Mouse (Mus musculus) kidney, postnatal 25 days (tissue): ENCODE data around the gene Rbm8a.
A peak's percentile ranks its signal among the peaks of the same experiment; 100 is the strongest.
"Not testable (repeated sequence)": the region's sequence is repeated elsewhere in the genome, so short reads cannot be mapped to it uniquely, and the experiment has no call there.

ENCODE experiments used
- DNase-seq, 2 experiments: peaks; one replicate each; pipeline ENCODE4 v3.0.0; 2021; ENCODE audit warnings: mixed read lengths in 2 of 2

The Rbm8a gene

GRCm38 (mm10) chr3:96606007-96606406, 23.7 kb upstream of the Rbm8a start:
- not testable (repeated sequence) for DNase-seq

DNA sequence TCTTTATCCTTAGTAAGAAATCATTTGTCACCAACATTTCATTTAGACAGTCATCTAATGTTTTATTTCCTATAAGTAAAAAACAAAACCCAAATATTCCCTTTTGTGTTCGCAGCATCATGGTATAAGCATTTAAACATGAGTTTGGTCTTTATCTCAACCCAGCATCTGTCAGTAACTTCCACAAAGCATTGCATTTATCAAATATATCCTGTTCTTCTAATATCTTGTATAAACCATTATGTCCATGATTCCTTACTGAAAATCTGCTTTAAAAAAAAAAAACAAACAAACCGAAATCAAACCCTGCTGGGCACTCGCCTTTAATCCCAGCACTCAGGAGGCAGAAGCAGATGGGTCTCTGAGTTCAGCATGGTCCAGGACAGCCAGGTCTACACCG, 23.1 kb upstream of the Rbm8a start:
- DNase-seq: no peak

GRCm38 (mm10) chr3:96617941-96618340, 11.8 kb upstream of the Rbm8a start:
- DNase-seq: no peak

DNA sequence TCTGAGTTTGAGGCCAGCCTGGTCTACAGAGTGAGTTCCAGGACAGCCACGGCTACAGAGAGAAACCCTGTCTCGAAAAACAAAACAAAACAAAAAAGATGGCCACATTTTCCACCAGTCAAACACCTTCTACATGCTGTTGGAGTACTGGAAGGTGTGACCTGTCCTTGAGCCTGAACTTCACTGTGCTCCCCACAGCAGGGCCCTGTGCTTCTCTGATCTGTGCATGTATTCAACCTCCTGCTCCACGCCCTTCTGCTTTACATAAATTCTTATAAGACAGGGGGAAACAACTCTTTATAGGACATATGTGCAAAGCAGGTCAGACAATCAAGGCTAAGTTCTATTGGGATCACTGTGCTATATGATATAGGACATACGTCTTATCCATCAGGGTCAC, 6.5 kb upstream of the Rbm8a start:
- no peak for DNase-seq

DNA sequence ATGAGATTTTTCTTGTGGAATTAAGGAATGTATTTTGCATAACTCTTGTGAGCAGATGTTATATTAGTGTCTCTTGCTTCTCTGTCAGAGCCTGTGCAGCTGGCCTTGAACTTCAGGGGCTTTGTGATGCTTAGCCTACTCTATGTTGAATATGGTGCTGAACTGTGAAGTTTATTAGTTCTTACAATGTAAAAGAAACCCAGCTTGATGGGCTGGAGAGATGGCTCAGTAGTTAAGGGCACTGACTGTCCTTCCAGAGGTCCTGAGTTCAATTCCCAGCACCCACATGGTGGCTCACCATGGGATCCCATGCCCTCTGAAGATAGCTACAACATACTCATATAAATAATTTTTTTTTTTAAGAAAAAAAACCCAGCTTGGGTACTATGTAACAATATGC, 2.3 kb downstream of the Rbm8a start:
- no peak for DNase-seq

DNA sequence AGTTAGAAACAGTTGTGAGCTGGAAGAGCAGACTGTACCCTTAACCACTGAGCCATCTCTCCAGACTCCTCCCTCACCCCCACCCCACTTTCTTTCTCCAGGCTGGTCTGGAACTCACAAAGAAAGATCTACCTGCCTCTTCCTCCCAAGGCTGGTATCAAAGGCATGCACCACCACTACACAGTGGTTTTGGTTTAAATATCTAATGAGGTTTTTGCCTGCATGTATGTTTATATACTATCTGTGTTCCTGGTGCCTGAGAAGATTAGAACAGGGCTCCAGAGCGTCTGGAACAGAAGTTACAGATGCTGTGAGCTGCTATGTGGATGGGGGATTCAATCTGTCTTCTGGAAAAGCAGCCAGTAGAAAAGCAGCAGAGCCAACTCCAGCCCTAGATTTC, 4.3 kb downstream of the Rbm8a start:
- DNase-seq: no peak

DNA sequence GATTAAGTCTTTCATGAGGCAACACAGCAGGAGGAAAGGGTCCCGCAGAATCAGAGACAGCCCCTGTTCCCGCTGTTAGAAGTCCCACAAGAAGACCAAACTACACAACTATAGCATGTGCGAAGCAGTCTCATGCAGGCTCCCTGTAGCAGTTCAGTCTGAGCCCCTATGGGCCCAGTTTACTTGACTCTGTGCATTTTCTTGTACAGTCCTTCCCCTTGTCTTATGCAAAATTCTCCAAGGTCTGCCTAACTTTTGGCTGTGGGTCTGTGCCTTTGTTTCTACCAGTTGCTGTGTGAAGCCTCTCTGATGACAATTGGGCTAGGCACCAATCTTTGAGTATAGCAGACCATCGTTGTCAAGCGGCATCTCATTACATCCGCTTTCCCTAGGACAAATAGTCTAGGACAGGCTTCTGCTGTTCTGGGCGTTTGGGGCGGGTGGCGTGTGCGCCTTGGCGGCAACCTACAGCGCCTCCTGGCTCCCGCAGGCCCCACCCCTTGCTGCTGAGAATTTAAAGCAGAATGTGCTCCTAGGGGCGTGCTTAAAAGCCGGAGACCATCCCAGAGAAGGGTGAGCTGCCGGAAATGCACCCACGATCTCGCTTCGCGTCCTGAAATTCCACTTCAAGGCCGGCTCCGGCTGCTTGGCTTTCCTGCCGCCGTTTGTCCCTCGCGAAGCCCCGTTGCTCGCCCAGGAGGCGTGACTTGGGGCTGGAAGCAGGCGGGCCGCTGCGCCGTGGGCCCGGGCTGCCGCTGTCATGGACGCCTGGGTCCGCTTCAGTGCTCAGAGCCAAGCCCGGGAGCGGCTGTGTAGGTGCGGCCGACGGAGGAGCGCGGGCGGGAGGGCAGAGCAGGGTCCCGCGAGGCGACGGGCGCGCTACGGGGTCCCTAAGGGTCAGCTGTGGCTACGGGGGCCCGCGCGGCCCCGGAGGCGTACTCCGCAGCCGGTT, 5.5 kb downstream of the Rbm8a start, which contains the start of the genes Pex11b and Gm42957:
TSS of gene Pex11b (plus strand) at position 449 of the 952 bp plus-strand sequence.
TSS of gene Gm42957 (plus strand) at position 547 of the 952 bp plus-strand sequence.
- DNase-seq: peak; percentile 91 to 95

- DNase-seq: no peak
Observed at GRCm38 (mm10) chr3:96635906-96636305, 6.2 kb downstream of the Rbm8a start.

DNA sequence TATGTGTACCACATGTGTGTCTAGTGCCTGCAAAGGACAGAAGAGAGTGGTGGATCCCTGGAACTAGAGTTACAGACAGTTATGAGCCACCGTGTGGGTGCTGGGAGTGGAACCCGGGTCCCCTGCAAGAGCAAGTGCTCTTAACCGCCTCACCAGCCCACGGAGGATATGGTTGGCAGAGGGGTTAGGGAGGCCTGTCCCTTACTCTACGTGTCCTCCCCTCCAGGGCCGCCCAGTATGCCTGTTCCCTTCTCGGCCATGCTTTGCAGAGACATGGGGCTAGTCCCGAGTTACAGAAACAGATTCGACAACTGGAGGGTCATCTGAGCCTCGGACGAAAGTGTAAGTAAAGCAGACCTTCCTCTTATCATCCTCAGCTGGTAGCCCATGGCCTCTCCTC, 6.7 kb downstream of the Rbm8a start:
- no peak for DNase-seq

DNA sequence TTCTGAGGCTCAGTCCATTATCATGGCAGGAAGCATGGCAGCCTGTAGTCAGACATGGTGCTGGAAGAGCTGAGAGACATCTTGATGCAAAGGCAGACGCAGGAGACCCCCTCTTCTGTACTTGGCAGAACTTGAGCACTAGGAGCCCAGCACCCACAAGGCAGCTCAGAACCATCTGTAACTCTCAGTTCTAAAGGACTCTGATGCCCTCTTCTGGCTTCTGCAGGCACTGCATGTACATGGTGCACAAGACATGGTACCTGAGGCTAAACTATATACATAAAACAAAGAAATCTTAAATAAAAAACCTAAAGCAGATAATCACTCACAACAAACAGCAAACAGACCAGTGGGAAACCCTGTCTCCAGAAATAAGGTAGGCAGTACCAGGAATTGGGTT, 9.5 kb downstream of the Rbm8a start:
- peak; percentile 63 to 84 for DNase-seq

GRCm38 (mm10) chr3:96645018-96645649, 15.4 kb downstream of the Rbm8a start, which contains the start of gene Itga10:
Gene Itga10 (plus strand): TSS chr3:96645584.
- peak in 1 of 2 experiments; percentile 68 for DNase-seq

- DNase-seq: no peak
Observed at GRCm38 (mm10) chr3:96647365-96647764, 17.6 kb downstream of the Rbm8a start.

DNA sequence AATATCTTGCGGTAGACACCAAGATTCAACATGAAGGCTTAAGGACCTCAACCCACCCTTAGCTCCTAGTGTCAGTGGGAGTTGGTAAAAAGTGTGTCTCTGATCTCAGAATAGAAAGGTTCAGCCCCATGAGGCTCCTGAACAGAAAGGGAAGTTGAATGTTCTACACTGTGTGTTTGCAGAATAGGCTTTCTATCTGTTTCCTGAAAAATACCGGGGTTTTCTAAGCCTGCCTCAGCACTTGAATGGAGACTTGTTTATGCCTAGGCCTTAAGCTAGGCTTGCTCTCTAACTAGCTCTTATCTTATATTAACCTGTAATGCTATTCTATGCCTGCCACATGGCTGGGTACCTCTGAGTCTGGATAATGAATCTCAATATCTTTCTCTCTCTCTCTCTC, 31.2 kb downstream of the Rbm8a start:
- DNase-seq: no peak

GRCm38 (mm10) chr3:96662731-96663316, 33.1 kb downstream of the Rbm8a start:
- DNase-seq: no peak

DNA sequence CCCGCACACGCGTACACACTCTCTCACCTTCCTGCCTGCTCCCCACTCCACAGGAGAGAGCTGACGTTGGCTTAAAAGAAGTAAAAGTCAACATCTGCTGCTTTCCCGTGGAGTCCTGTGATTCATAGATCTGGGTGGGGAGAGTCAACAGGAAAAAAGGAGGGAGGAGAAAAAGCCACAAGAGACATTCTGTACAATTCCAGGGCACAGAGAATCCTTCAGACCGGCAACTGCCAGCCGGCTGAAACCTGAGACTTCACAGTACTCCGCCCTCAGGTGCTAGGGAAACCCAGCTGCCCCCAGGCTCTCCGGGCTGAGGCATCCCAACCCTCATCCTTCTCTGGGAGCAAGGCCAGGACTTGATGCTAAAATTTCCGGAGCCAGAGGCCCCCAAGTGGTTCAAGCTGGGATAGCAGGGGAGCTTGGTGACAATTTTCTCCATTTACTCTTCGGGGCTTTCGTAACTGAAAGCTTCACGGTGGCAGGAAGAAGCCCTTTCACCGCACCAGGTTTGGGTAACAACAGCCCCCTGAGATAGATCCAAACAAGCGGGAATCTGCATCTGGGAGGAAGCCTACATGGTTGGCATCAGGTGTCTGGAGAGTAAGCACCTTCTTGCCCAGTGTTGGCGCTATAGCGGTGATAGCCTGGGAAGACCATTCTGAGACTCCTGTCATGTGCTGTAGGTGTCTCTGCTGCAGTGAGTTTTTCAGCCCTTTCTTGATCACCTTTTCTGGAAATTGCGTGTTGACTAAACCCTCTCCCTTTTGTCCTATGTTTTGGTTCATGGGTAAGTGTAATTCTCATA, 33.9 kb downstream of the Rbm8a start:
- DNase-seq: peak; percentile 81 to 87

GRCm38 (mm10) chr3:96665732-96666363, 36.1 kb downstream of the Rbm8a start:
- DNase-seq: not testable (repeated sequence)

DNA sequence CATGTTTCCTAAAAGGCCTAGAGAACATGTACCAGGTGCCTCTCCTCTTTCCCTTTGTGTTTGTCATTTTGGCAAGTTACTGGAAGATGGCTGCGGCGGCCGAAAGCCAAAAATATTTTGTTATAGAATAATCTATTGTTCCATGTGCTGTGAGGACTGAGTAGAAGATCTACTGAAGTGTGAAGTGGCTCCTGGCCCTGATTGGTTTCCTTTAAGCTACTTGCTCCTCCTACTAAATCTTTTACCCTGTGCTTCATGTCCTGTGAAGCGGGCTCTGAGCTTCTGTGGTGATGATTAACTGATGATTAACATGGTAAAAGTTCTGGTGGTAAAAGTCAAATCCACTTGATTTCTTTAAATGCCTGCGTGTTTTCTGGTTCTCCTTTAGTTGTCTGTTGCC, 37.2 kb downstream of the Rbm8a start:
- DNase-seq: peak; percentile 27 to 52

DNA sequence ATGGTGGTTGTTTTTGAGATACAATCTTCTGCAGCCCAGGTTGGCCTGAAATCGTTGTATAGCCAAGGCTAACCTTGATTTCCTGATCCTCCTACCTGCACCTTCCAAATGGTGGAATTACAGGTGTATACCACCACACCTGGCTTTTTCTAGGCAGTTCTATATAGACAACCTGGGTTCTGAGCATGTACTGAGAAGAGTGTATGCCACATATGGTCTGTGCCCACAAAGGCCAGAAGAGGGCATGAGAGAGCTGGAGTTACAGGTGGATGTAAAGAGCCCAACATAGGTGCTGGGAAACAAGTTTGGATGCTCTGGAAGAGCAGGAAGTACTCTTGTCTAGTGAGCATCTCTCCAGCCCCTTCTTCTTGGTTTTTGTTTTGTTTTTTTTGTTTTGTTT, 37.6 kb downstream of the Rbm8a start:
- peak in 1 of 2 experiments; percentile 47 for DNase-seq

GRCm38 (mm10) chr3:96668424-96669067, 38.8 kb downstream of the Rbm8a start:
- DNase-seq: no peak

- DNase-seq: peak; percentile 83 to 93
Observed at GRCm38 (mm10) chr3:96669727-96670468, 40.2 kb downstream of the Rbm8a start, which contains the start of gene Ankrd35. Gene Ankrd35 (plus strand): TSS chr3:96670131.

- no peak for DNase-seq
Observed at GRCm38 (mm10) chr3:96671519-96671918, 41.8 kb downstream of the Rbm8a start.
